Mouse (Mus musculus): Measurements from ENCODE around the gene Vsnl1.

DNA sequence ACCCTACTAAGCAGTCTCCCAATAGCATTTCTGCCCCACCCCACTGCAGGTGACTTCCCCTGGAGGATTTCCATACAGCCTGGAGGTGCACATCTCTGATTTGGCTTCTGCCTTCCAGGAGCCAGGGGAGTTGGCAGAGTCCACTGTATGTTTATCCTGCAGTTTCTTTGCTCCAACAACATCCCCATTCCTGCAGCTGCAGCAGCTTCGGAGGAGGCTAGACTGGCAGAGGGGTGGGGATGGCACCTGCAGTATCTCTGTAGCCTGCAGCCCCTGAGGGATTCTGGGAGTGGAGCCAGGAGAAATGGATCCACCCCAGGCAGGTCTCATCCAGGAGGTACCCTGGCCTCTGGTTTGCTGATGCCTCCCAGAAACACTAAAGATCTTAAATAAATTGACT is 2.7 kb downstream of the Vsnl1 start:
- no peak for TF ChIP-seq EP300 (IDR thresholded peaks at IDR 0.05; ENCODE audit: insufficient read depth, low read depth, low read length)
- TF ChIP-seq POLR2A (IDR thresholded peaks at IDR 0.05; ENCODE audit: insufficient read depth, low read length): no peak
- TF ChIP-seq CTCF (IDR thresholded peaks at IDR 0.05; ENCODE audit: low read depth, low read length): no peak

Data from ES-Bruce4 (cell line).